Mouse (Mus musculus) spleen, postnatal 4 days (tissue): ENCODE measurements around the gene Pdhx.
A peak's percentile ranks its signal among the peaks of the same experiment; 100 is the strongest.

ENCODE experiments used
- DNase-seq, 2 experiments: peaks; one replicate each; pipeline ENCODE4 v3.0.0; 2022; ENCODE audit warnings: low spot score in 2 of 2

The Pdhx gene

DNA sequence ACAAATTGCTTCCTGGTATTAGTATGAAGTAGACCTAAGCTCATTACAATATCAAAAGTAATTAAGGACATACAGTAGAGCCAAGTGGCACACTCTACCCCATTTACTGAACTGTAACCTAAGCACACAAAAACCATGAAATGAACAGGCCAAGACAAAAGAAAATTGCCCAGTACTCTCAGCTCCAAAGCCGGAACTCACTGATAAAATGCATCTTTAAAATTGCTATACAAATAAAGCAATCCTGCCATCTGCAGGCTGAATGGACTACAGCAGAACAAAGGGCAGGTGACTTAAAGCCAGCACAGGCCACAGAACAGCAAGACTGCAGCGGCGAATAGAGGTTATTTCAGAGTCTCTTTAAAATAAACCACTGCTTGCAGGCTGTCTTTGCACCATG is 10.4 kb downstream of the Pdhx start:
- DNase-seq: peak in 1 of 2 experiments; percentile 27

DNA sequence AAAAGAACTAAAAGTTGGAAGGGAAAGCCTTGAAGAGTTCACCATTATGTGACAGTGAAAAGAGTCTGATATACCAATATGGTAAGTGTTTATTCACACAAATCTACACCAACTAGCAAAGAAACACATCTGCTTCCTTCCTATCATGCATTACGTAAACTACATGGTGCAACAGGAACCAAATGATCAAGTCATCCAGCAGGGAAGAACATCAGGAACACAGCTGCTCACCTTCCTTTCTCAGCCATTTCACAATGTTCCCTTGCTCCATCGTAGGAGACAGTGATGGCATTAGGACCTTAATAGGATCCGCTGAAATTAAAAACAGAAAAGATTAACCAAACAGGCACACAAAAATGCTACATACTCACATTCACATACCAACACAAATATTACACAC is 15.0 kb downstream of the Pdhx start:
- no peak for DNase-seq

DNA sequence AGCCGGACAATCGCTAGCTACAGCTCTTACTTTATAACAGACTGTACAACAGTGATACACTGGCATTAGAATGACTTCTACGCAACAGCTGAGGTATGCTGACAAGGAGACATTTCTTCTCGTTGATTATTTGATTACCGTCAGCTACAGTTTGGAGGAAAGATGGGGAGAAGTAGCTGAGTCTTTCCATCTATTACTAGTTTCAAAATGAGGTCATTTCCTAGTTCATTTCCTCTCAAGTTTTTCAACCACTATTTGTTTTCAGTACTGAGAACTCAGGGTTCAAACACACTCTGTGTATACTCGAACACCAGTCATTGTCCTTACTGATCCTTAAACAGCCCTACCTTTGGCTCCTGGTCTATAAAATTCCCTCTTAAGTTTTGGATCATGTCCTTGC is 17.5 kb downstream of the Pdhx start:
- no peak for DNase-seq

DNA sequence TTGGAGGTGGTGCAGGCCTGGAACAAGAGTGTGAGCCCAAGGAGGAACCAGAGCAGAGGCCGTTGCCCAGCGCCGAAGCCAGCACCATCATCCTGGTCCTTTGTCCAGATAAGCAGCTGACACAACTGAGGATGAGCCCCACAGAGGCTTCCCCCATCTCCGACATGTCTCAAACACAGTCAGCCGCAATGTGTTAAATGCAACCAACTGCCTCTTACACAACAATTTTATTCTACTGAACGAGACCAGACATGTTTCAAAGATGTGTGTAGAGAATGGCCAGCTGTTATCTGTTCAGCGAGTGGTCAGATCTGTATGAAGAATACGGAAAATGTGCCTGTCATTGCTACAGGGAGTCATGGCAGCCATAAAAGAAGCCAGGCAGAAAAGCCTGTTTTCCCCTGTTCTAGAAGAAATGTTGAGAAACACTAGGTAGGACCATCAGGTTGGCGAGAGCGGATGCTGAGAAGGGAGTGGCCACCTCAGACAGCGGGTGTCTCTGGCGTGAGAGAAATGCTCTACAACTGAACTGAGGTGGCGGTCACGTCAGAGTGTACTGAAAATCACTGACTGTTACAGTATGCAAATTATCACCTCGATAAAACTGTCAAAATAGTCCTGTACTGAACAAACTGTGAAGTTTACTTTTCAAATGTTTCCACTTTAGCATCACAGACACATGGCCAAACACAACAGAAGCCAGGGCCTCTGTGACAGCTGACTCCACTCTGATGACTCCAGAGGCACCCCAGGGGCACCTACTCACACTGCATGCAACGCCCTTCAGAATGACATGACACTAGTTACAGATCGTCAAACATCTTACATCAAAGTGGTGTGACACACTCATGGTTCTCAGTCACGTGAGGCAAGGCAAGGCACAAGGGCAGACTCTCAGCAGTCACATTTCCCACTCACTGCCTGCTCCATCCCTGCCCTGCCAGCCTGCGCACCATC is 21.1 kb downstream of the Pdhx start:
- no peak for DNase-seq

DNA sequence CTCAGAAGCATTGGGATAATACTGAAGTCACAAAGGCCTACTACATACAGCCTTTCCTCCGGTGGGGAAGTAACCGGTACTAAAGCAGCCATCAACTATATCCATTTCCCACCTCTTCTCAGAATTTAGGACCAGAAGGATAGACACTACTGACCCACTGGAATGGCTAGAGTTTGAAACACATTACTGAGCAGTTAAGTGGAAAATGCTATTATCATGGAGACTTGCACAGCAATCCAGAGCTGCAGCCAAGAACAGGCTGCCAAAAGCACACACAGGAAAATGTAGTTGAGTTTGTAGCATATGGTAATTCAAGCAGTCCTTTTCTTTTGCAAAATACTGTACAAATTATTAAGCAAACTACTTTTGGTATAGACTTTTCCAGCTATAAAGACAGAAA is 28.0 kb downstream of the Pdhx start:
- DNase-seq: no peak

DNA sequence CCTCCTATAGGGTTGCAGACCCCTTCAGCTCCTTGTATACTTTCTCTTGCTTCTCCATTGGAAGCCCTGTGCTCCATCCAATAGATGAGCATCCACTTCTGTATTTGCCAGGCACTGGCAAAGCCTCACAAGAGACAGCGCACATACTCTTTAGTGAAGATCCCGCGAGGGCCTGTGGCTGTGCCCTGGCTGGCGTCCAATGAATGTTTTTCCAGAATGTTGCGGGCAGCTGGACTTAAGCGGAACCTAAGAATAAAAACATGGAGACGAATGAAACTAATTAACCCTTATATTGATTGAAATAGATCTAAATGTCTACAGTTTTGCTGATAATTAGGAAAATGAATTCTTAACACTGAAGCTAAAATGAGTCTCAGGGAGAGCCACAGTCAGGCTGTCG is 32.4 kb downstream of the Pdhx start:
- no peak for DNase-seq

DNA sequence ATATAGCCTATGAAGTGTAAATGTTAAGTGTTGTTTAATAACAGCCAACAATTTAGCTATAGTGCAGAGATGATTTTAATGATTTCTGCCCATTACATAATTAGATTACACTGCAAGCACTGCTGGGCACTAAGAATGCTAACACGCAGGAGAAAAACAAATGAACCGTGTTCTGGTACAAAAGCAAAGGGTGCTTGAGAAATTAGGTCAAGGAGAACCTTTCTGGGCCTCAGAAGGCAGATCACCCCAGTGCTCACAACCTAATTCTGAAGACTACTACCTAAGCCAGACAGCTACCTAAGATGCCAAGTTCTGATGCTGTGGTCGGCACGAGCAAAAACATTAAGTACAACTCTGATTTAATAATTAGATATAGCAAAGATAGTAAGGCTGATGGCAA is 35.5 kb downstream of the Pdhx start:
- no peak for DNase-seq

DNA sequence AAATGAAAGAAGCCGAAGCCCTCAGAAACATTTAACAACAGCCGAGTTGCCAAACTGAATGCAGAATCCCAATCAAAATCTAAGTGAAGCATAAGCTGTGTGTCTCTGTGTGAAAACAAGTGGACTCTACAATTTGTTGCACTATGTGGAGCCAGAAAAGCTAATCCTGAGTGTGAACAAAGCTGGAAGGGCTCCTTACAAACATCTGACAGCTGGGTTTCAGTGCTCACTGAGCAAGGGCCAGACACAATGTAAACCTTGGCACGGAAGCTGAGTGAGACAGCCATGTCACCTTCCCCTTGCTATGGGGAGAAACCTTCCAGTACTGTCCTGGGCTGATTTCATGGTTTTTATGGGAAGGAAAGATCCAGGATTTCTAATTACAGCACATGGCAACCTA is 50.6 kb downstream of the Pdhx start:
- DNase-seq: no peak

DNA sequence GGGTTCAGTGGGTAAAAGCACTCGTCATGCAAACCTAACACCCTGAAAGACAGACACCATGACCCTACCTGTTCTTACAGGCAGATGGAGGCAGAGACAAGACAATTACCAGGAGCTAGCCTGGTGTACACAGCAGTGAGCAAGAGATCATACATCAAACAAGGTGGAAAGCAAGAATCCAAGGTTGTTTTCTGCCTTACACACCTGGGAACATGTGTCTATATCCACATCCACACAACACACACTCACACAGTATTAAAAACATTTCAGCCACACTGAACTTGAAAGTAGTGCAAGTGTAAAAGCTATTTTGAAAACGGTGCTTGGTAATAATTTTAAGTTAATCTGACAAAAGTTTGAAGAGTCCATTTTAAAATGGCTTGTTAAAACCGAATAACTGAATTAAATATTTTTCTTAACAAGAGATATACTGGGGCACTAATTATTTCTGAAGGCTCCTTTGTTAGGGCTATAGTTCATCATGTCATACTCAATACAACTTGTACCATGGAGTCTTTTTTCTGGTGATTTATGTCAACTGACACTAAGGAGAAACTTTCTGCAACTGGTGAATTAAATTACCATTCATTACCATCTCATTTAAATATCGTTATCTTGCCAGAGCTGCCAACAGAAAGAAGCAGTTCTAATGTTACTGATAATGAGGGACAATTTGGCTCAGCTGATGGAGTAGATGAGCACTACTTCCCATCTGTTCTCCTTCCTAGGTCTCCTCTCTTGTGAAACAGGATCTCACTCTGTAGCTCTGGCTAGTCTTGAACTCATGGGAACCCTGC is 52.9 kb downstream of the Pdhx start:
- DNase-seq: no peak

DNA sequence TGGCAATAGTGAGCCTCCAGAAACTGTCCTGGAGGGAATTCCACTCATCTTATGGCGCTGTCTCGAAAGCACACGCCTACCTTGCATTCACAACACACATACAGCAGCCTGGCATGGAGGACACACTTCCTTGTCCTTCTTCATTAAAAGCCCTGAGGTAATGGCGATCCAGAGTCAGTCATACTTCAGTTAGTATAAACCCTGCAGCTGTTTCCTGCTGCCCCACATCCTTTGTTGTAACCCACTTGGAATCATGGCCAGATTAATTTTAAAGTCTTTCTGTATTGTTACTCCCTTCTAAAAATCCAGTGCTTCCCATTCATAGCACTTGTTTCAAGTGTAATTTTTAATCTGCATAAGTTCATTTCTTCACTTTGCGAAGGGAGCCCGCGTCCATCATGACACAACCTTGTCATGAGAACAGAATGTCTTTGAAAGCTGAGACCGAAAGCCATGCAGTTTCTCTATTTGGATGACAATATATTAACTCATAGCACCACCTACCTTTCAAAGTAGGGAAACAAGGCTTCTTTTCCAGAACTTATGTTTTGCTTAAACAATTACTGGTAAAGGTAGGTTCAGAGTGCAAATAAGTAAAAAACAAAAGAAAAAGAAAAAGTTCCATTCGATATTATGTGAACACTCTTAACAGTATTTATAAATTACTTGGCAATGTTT is 54.4 kb downstream of the Pdhx start:
- no peak for DNase-seq

DNA sequence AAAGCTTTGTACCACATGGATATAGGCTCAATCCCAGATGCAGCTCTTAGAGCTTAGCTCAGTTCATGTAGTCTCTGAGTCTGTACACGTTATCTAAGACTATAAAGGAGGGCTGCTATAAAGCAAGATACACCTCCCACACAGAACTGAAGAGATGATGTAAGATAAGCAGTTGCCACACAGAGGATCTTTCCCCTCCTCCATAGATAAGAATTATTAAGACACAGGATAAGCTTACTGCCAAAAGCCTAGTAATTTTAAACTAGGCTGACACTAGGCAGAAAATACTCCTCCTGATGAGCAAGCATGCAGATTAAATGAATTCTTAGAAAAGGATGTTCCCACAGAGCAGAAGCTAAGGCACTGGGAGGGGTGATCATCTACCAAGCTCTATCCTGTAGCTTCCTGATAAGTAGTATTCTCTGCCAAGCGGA is 55.9 kb downstream of the Pdhx start:
- DNase-seq: no peak

DNA sequence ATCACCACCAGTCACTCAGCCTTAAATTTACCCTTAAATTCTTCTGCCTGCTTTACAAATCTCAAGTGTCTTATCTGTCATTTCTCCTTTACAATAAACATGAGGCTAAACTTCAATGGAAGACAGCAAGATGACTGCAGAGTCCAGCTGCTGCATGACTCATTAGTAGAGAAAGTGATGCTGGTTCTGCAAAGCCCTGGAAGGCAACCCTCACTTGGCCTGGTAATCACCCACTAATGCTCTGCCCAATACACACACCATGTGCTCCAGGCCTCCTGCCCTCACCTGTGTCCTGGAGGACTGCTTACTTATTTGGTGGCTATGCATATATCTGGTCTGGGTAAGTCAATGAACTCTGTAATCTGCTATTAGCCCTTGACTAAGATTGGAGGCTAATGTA is 57.2 kb downstream of the Pdhx start:
- DNase-seq: no peak

DNA sequence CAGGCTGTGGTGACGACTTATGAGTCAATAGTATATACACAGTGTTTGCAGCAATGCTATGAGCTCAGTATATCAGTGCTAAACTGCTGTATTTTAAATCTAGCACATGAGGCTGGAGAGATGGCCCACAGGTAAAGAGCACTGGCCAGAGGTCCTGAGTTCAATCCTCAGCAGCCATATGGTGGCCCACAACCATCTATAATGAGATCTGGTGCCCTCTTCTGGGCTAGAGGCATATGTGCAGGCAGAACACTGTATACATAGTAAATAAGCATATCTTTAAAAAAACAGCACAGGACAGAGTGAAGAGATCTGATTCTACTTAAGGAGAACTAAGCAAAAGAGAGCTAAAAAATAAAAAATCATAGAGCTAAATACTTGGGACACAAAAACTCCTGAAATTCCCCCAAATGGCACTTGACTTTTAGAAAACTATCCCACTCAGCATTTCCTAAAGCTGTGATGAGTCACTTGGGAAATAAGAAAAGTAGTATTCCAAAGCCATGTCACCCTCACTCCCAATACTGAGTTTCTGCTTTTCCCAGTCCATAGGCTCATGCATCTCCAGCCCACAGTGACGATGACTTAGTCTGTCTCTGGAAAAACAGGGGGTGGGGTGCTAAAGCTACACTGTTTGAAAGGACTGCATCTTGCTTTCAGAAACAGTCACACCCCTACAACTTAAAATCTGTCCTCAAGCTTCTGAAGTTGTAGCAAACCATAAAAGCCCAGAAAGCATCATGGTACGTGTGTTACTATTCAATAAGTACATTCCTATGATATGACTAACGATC is 60.3 kb downstream of the Pdhx start:
- DNase-seq: no peak

DNA sequence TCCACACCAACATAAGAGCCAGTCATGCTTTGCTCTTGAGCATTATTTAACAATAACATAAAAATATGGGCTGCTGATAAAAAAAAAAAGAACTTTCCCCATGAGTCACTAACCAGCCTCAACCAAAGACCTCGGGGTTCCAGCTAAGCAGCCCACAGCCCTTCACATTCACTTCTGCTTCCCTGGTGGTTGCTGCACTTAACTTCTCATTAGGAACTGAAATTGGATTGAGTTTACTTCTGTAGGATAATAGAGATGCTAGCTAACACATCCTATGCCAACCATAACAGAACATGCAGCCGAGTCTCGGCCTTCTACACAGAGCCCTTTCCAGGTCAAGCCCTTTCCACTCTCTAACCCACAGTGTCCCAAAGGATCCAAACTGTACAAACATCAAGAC is 65.1 kb downstream of the Pdhx start:
- DNase-seq: no peak

DNA sequence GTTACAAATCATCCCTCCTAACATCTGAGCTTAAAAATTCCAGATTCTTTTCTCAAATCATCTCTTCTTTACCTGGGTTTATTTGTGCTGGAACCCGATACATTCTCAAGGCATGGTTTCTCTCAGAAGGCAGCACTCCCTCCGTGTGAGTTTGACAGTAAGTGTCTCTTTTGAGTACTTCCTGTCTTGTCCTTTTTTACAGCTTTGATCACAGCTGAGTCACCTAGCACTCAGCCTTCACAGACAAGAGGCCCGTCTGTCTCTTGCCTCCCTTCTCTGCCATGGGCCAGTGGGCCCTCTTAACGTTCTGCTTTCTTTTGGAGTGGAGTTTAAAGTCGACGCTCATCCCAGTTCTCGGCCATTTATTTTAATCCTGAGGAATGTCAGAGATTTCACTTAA is 68.7 kb downstream of the Pdhx start:
- no peak for DNase-seq

DNA sequence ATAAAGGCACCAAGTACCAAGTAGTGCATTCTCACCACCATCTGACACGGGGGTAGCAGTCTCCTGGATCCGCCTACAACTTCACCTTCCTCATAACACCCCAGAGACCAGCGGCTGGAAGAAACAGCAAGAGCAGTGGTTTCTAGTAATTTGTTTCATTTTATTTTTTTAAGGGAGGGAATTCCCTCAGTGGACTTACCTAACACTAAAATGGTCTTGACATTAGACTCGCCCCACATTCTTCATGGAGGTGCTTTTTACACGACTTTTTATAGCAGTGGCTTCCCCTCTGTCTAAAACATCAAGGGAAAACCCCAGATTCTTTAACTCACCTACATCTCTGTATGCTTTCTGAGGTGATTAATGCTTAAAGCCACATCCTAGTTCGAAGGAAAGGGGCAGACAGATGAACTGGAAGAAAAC is 74.1 kb downstream of the Pdhx start:
- DNase-seq: no peak

DNA sequence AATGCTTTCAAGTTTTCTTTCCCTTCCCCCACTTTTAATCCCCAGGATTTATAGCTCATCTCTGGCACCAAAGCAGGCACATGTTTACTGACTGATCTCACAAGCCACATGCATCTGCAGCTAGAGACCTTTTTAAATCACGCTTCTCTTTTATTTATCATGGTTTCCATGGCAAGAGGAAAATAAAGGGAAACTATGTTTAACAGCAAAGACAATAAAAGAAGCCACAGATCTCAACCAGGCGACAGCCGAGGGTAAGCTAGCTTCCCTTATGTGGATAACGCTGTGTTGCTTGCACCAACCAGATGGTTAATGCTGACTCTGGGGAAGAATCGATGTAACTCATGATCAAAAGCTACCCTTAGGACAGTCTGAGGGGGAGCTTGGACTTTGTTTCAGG is 75.0 kb downstream of the Pdhx start:
- no peak for DNase-seq

DNA sequence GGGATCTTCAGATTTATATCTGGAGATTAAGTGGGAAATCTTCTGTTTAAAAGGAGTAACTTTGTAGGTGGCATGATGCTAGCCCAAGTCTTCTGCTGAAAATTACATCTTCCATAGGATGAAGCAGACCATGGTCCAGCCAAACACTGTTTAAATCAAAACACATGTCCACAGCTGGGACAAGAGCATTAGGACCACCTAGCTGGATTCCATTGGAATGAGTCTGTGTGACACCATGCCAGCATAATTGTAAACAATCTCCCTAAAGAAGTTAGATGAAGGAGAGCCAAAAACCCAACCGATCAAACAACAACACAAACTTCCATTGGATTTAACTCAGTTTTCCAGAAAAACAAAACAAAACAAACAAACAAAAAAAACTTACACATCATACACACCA is 75.4 kb downstream of the Pdhx start:
- DNase-seq: no peak

DNA sequence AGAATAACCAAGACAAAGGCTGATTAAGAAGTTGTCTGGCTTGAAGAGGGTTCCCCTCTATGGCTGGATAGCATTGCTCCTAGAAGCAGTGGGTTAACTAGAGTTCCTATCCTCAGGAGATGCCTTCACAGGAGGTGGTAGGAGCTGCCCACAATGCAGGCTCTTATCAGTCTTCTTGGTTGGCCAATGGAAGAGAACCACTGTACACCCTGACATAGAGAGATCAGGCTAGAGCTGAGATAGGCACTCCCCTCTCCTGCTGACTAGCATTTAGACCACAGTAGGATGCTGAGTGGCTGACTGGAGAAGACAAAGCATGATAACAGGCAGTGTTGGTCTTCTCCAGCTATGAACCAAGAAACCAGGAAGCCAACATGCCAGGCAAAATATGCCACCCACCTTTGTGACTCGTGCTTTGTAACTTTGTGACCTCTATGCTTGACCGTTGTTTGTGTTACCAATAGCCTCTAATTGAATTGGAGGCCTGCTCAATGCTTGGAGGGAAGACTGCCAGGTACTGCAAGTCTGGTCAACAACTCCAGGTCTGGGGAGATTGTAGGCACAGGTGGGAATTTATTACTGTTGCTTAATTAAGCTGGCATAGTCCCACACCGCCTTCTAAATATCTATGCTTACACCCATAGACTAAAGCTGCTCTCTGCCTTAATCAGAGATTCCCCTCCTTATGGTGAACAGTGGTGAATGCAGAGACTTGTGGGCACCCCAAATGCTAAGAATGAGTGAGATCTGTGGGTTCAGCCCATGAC is 79.3 kb downstream of the Pdhx start:
- DNase-seq: no peak

DNA sequence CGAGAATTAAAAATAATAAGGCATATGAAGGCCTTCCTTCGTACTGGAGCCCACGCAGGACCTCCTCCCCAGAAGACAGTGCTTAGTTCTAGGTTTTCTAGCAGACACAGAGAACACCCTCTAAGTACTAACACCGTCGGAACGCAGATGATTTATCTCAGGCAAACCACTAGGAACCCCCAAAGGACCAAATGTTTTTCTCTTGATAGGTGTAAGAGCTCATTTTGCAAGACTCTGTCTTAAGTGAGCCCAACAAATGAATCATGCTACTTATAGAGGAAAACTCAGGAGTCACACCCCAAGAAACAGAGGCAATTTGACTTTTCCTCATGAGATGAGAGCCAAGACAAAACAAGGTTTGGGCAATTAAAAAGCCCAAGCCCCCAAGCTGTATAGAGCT is 80.9 kb downstream of the Pdhx start:
- no peak for DNase-seq

DNA sequence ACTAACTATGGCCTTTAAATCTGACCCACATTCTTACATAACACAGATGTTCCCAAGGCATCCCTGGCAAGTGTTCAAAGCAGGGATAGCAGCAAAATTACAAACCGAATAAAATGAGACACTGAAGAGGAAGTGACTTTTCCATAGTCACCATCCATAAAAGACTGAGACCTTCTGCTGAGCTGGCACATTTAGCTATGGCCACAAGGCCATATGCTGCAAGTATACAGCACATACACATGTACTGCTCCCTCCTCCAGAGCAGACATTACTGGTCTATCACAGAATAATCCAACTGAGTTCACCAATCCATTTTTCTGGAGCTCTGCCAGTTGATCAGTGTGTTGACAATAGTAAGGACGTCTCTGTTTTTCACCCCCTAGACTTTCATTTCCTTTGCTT is 83.0 kb downstream of the Pdhx start:
- no peak for DNase-seq
